Mouse (Mus musculus): ENCODE data around the gene Fam198b.
"Not testable (repeated sequence)": the region's sequence is repeated elsewhere in the genome, so short reads cannot be mapped to it uniquely, and the experiment has no call there.

The Fam198b gene

DNA sequence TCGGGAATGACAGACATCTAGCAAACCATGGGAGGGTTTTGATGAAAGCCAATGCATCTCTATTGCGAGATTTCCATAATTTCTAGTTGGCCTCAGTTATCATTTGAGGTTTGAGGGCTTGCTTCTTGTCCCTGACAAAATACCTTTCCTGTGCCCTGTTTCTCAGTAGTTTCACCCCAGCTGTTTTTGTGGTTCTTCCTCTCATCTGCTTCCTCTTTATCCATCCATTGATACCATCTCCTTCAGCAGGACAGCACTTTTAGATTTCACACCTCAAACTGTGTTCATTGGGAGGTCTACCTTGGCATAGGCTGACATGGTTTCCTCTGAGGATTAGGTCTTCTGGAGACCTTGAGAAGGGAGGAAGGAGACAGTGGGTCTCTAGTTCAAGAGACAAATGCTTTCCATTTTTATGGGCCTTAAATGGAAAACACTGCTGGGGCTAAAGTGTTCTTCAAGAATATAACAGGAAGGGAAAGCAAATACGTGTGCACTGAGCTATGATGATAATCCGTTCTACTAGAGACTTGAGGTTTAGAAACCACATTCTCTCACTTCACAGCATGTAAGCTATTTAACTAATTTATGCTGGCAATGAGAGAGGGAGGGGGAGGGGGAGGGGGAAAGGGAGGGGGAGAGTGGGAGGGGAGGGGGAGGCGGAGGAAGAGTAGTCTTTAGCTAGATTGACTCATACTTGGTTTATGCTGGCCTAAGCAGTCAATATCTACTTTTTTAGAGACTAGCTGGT lies 41.8 kb downstream of the Fam198b start:
- no peak for DNase-seq (ENCODE audit: low spot score)

DNA sequence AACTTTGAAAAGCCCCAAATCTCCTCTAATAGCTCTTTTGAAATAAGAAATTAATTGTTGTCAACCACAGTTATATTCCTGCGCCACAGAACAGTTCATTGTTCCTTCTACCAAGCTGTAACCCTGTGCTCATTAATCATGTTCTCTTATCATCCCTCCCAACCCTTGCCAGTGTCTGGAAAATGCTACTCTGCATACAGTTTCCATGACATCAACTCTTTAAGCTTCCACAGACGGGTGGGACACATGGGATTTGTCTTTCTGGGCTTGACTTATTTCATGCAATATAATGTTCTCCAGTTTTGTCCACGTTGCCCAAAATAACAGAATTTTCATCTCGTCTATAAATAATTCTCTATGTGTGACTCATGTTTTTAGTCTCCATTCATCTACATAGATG lies 42.7 kb downstream of the Fam198b start:
- no peak for DNase-seq (ENCODE audit: low spot score)

DNA sequence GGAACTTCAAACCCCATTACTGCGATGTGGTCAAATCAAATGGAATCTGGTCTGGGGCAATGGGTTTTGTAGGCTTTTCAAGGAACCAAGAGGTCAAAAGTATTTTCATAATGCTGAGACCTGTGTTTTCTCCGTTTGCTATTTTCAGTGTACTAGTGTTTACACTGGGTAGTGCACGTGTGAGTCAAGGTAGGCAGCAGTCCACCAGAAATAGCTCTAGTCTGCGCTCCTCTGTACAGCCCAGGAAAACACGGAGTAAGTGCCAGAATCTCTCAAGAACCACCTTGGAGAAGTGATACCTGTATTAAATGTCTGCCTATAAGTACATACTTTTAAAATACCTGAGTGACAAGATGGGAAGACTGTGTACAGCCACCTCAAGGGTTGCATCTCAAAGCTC lies 44.1 kb downstream of the Fam198b start:
- DNase-seq (ENCODE audit: low spot score): no peak

DNA sequence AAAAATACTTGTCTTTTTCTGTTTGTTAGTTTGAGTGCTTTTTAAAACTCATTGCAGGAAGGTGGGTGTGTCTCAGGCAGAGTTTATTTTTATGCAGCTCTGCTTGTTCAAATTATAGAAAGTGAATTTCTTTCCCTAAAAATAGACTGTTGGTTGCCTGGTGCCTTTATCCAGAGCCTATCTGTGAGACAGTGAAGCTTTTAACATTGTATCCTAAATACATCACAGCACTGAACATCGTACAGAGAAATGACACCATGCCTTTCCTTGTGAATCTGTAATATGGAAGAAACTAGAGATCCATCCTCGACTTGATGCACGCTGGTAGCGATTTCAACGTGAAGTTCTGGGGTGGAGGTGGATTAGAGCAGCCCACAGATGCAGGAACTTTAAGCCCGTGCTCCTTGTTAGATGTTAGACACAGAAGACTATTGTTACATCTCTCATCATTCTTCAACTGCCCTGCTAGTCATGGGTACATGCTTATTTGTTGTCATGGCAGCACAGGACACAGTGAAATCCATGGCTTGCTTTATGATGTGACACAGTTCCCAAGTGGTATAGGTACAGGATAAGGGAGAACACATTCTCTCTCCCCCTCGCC lies 45.9 kb downstream of the Fam198b start:
- no peak for DNase-seq (ENCODE audit: low spot score)

DNA sequence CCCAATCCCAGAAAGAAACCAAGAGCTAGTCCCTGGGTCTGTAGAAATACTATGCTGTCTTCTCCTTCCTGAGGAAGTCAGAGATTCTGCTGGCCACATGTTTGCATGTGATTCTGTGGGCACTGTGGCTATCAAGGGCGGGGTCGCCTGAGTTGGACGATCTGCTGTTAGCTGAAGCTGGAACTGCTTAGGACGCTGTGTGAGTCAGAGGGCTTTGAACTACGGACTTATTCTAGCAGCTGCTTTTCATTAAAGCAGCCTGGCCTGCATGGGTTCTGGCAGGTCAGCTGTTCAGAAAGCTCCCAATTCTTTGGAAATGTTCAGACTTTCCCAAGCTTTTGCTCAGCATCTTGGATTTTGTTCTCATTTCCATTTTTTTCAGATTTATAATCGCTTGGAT lies 51.9 kb downstream of the Fam198b start:
- peak; percentile 38 for DNase-seq (ENCODE audit: low spot score)

DNA sequence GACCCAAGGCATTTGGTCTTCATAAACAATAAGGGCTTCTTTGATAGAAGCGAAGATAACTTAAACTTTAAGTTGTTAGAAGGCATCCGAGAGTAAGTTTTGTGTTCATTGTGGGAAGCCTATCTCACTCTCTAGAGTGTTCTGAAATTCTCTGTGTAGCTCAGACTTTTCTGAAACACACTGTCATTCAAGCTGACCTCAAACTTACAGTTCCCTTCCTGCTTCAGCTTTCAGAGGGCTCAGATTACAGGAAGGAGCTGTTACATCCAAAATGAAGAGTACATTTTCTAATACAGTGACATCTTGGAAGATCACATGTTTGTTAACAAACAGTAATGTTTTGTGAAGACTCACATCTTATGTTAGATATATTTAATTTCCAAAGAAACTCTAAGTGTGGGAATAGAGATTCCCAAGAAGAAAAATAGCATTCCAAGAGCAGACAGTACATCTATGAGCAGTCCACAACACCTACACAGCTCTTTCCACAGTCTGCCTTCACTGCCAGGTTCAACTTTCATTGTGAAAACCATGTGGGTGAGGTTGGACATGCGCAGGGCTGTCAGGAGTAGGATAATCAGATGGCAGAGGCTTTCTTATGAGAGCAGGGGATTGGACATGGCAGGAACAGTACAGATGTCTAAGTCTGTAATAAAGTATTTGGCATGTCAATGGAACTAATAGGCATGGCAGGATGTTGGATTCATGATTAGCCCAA lies 52.6 kb downstream of the Fam198b start:
- no peak for DNase-seq (ENCODE audit: low spot score)

DNA sequence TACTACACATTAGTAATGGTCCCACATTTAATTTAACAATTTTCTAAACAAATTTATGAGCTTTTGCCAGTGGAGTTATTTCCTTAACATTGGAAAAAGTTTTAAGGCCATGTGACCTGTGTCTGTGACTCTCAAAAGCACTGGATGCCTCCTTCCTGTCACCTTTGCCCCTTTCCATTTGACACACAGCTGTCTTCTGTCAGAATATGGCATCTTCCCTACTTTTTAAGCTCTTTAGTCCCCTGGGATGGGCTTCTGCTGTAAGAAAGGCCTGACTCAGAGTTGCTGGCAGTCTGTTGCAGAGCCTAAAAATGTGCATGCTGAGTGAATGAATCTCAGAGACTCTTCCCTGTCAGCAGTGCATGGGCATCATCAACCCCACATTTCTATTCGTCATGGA lies 63.4 kb downstream of the Fam198b start:
- peak; percentile 68 for DNase-seq (ENCODE audit: low spot score)

DNA sequence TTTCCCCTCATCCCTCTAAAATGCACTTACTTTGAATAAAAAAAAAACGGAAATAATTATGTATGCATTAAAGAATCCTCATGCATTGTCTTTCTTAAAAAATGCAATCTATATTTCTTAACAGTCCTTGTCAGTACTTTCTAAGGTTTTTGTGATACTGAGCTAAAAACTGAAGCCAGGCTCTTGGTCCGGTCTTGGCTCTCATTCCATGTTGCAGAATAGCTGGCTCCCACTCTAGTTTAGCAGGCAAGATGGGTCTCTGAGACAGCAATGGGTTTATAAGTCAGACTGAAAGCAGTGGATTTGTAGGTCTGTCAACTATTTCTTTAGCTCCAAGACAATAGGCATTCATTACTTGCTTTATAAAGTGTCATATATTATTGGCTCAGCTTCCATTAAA lies 63.8 kb downstream of the Fam198b start:
- DNase-seq (ENCODE audit: low spot score): no peak

DNA sequence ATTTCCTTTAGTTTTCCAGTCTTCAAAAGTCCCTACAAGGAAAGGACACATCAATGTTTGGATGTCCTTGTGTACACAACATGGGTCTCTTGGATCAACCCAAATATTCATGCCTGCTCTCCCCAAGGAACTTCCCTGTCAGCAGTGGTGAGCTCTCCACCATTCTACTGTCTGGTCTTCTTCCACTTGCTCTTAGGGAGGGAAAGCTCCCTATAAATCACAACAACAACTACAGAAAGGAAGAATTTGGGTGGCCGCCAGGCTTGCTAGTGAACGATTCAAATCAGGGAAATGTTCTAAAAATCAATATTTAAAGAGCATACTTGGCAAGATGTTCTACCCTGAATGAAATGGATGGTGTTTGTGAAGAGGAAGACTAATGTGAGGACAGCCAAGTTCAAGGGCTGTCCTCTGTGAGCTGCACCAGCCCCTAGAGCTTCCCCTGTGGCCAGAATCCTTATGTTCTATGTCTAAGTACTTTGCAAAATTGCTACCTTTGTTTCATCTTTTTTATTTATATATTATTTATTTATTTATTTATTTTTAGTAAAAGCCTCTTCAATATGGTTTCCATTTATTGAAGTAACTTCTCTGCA lies 68.9 kb downstream of the Fam198b start:
- no peak for DNase-seq (ENCODE audit: low spot score)

DNA sequence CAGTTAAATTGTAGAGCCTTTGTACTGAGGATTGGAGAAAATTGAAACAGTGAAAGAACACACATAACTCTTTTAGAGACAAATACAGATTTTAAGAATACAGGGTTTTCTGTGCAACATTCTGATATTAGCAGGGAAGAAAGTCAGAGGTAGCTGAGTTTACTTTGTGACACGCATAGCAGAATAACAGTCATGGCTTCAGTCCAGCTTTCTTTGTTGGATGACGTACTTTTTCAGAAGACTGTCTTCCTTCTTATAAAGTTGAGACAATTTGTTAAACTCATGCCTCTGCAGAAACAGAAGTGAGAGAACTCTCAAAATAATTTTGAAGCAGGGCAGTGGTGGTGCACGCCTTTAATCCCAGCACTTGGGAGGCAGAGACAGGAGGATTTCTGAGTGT lies 70.9 kb downstream of the Fam198b start:
- no peak for DNase-seq (ENCODE audit: low spot score)

DNA sequence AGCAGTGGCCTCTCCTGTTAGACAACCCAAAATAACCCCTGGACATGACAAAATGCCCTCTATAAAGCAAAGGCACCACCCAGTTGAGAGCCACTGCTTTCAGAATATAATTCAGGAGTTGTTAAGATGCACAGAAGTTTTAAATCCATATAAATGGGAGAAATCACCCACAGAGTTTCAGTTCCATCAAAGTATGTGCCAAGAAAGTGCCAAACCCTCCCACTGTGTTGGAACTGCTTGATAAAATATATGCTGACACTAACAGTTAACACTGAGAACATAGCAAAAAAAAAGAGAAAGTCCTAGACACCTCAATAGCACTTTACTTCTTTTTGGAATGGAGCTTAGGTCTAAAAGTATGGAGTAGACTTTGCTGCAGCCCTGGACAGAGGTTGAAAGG lies 72.5 kb downstream of the Fam198b start:
- no peak for DNase-seq (ENCODE audit: low spot score)

DNA sequence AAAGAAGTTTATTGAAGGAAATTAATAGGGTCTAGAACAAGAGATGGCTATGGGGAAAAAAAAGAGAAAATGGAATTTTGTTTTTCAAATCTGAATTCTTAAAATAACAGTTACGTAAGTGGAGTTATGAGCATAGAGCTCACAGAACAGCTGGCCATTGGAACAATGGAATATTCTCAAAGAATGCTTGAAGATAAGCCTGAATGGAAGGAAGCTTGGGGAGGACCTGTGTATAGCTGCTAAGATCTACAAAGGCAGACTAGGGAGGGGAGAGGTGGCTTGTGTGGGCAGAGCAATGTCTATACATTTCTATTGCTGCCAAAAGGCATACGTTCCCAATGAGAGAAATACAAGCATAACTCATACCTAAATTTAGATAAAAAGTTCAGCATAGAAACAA lies 73.4 kb downstream of the Fam198b start:
- DNase-seq (ENCODE audit: low spot score): no peak

DNA sequence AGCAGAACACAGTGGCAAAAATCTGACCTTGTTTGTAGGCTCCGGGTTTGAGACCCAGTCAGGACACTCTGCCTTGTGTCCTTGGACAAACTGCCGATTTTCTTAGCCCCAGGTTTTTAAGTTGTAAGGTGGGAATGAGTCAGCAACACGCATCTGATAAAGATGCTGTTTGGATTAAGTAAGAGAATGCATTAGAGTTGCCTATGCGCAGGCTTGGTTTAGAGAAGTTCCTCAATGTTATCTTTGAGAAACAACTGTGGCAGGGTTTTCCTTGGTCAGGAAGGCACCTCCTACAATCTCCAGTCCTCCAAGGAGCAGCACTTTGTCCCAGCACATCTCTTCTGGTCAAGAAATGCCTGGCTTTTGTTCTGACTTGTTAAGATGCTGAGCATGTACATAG lies 82.4 kb downstream of the Fam198b start:
- no peak for DNase-seq (ENCODE audit: low spot score)

DNA sequence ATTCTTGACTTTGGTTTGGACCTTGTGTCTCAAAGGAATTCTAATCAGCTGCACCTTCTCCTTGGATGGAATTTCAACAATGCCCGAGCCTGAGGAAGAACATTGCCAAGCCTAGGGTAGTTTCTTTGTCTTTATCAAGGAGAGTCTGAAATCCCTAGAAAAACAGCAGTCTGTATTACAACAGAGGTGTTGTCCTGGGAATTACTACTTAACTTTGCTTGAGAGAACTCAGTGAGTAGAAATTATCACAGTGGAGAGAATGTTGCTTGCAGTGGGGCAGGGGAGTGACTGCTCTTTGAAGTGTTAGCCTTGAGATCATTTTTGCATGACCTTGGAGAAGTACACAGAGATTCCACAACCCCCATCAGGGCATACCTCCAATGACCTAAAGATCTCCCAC lies 83.0 kb downstream of the Fam198b start:
- DNase-seq (ENCODE audit: low spot score): no peak

DNA sequence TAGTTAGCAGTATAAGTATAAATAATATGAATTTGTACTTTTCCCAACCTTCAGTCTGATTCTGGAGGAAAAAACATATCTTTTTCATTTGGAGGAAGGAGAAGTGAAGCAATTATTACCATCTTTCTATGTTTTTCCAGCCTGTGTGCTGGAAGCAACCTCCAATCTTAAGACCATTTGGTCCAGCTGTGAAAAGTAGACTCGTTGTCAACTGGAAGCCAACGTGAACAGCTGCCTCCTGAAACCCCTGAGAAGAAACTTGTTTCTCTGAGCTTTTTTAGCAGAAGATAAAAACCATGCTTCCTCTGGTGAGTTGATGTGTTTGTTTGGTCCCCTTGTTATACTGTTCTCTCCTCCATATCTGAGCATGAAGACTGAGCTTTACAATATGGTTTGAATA lies 84.1 kb downstream of the Fam198b start:
- DNase-seq (ENCODE audit: low spot score): no peak

DNA sequence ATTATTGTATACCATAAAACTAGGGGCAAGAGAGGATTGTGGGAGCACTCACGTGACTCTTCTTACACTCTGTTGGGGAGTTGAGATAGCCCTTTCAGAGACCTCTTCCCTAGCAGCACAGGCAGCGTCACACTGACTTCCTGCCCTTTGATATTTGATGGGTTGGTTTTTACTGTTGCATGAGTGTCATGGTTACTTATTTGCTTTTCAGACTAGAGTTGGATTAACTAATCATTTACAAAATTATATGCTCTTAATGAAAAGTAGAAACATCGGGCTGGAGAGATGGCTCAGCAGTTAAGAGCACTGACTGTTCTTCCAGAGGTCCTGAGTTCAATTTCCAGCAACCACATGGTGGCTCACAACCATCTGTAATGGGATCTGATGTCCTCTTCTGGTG lies 85.2 kb downstream of the Fam198b start:
- not testable (repeated sequence) for DNase-seq (ENCODE audit: low spot score)

DNA sequence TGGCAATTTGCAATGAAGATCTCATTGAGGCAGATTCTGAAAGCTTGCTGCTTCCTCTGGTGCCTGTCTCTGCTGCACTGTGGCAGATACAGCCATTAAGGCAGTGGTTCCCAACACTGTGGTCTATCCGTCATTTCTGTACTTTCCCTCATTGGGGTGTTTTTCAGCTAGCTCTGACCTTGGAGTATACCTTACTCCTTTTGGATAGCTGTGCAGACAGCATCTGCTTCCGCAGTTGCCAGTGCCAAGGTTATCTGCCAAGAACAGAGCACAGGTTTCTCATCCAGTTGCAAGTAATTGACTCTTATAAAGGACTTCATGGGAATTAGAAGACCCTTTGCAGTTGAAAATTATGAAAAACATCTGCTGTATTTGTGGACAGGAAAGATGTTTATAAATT lies 85.7 kb downstream of the Fam198b start:
- DNase-seq (ENCODE audit: low spot score): no peak

DNA sequence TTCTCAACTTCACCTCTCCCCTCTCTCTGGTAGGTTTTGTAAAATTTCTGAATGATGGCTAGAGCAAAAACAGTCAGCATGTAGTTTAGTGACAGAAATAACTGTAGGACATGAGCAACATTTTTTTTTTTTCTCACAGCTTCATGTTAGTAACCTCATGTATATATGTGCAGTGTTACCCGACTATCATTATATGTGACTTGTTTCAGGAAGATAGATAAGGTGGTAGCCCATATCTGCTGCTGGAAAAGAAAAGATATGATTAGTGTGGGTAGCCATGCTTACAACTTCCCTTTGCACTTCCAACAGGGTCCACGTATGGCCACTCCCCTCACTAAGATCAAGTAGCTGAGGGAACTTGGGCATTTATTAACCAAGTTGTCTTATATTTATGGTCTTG lies 86.2 kb downstream of the Fam198b start:
- DNase-seq (ENCODE audit: low spot score): no peak

DNA sequence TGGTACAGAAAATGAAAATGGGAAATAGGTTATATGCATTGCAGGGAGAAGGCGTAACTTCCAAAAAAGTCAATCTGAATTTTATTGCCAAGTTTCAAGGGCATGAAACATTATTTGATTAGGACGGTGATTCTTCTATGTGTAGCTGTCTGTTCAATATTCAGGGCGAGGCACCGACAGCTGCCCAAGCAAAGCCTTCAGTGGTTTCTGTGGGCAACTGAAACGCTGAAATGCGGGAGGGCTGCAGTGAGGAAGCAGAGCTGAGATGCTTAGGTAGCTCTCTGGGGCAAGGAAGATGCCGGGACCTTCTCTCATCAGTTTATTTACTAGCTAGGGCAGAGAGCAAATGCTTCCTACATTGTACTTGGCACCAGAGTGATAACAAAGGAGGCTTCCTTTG lies 87.2 kb downstream of the Fam198b start:
- DNase-seq (ENCODE audit: low spot score): no peak

DNA sequence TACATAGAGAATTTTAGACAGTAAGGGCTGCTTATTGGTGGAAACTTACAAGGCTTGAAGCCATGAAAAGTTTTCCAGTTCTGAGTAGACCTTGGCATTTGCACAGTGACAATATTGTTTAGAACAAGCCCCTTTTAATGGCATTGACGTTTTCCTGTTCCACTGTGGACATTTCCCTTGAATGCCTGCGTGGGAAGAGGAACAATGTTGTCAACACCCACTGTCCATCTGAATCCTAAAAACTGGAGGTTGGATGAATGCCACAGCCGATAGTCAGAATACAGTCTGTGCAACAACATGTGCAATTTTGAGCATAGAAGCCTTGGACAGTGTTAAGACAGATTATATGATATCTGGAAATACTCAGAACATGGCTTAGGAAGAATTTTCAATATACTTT lies 92.5 kb downstream of the Fam198b start:
- DNase-seq (ENCODE audit: low spot score): no peak

DNA sequence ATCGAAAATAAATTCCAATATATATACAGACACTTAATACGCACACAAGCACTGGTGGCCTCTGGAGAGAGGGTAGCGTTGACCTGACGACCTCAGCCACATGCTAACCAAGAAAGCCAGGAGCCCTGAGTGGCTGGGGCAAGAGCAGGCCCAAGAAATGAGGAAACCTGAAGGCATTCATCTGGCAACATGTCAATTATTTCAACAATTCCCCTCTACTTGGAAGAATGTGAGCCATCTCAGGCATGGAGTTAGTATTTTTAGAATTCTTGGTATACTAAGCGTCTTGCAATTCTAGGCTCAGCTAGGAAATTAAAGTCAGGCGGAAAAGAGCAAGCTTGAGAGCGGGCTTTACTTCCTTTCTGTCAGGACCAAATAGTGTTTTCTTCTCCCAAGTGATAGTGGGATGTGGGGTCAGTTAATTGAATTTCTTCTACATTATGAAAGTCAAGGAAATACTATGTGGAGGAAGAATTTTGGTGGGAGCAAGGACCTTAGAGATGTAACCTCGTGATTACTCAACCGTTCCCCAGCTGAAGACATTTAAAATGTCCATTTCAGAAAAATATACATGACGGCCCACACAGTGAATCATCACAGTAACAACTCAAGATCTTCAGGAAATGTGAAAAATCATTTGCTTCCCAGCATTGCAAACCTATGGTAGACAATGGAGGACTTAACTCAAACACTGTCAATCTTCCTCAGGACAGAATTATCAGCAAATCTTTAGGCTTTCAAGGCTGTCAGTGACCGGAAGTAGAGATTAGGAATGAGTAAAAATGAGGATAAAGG lies 93.5 kb downstream of the Fam198b start:
- DNase-seq (ENCODE audit: low spot score): peak; percentile 61

DNA sequence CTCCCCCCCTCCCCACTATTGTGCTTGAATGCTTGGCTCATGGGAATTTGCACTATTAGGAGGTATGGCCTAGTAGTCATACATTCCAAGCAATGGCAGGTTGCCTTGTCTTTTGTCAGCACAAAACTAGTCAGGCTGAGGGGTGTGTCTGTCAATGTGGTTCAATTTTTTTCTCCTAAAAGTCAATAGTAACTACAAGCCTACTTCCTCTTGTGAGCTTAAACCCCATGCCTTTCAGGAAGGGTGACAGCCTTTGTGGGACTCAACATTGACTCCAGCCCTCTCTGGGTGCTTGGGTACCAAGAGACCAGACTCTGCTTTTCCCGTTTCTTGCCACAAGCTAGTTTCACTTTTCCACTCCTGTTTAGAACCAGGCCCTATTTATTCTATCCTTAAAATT lies 96.4 kb downstream of the Fam198b start:
- no peak for DNase-seq (ENCODE audit: low spot score)
